Mouse (Mus musculus): ENCODE results near the gene Nudt8. TPM values are rescaled to one million over a fixed set of nuclear protein-coding genes. Genes with fewer than 3 reads are reported as not detected.

Nudt8 gene
- polyA plus RNA-seq, 1 experiment from 2014 or later, result 31.5 TPM

GRCm38 (mm10) chr19:4001752-4002151 is 1.4 kb downstream of the Nudt8 start:
- ATAC-seq (ENCODE audit: insufficient number of reproducible peaks, low FRiP score, low TSS enrichment, low read depth), result no peak
- H3K27ac ChIP-seq, result no peak overlapping the region
- no peaks in the 10 kb centered on the region for H3K27me3 ChIP-seq
- H3K9ac ChIP-seq, result no peak overlapping the region
- peaks cover 25% of the 10 kb centered on the region for H3K4me1 ChIP-seq
- peak overlapping the region; percentile 81; the same call in 1 of the 2 replicates for H3K4me2 ChIP-seq
- H3K4me3 ChIP-seq, result no peak overlapping the region
- peaks cover 24% of the 10 kb centered on the region for H3K36me3 ChIP-seq
- 79% methylated on average over 5 of the region's 5 CpGs for WGBS
- H3K9me3 ChIP-seq, result no peaks in the 10 kb centered on the region

- H3K4me2 ChIP-seq, result no peak within 1 kb of the TSS
- H3K9ac ChIP-seq, result no peak within 1 kb of the TSS; the same call in 1 of the 2 replicates
- no peaks in the 10 kb centered on the region for H3K27me3 ChIP-seq
- H3K4me1 ChIP-seq, result peaks cover 25% of the 10 kb centered on the region
- H3K9me3 ChIP-seq, result no peaks in the 10 kb centered on the region
- H3K4me3 ChIP-seq, result no peak within 1 kb of the TSS
- peaks cover 38% of the 10 kb centered on the region for H3K36me3 ChIP-seq
- ATAC-seq (ENCODE audit: insufficient number of reproducible peaks, low FRiP score, low TSS enrichment, low read depth), result no peak
- no peak within 1 kb of the TSS for H3K27ac ChIP-seq
- WGBS, result 65% methylated on average over 1 of the region's 1 CpGs
These were observed 2.7 kb downstream of the Nudt8 start, which contains the start of gene Doc2g for GRCm38 (mm10) chr19:4003112-4003511. TSS of gene Doc2g (plus strand) at chr19:4003313.

- no peak overlapping the region for H3K27ac ChIP-seq
- 69% methylated on average over 12 of the region's 12 CpGs for WGBS
- H3K36me3 ChIP-seq, result peaks cover 43% of the 10 kb centered on the region
- H3K9me3 ChIP-seq, result no peaks in the 10 kb centered on the region
- H3K4me2 ChIP-seq, result no peak overlapping the region
- ATAC-seq (ENCODE audit: insufficient number of reproducible peaks, low FRiP score, low TSS enrichment, low read depth), result no peak
- H3K27me3 ChIP-seq, result no peaks in the 10 kb centered on the region
- H3K9ac ChIP-seq, result no peak overlapping the region; the same call in 1 of the 2 replicates
- H3K4me3 ChIP-seq, result no peak overlapping the region
- peaks cover 25% of the 10 kb centered on the region for H3K4me1 ChIP-seq
These were observed 3.3 kb downstream of the Nudt8 start for GRCm38 (mm10) chr19:4003641-4004040.

GRCm38 (mm10) chr19:4004331-4004730 is 4.0 kb downstream of the Nudt8 start:
- Histone ChIP-seq H3K4me2 (no peak overlapping the region), H3K4me1 (peaks cover 20% of the 10 kb centered on the region), H3K9me3 (no peaks in the 10 kb centered on the region), H3K27me3 (no peaks in the 10 kb centered on the region), H3K4me3 (no peak overlapping the region), H3K36me3 (peaks cover 50% of the 10 kb centered on the region), H3K27ac (no peak overlapping the region), H3K9ac (no peak overlapping the region)
- no peak for ATAC-seq (ENCODE audit: insufficient number of reproducible peaks, low FRiP score, low TSS enrichment, low read depth)
- 85% methylated on average over 15 of the region's 15 CpGs for WGBS

GRCm38 (mm10) chr19:4005091-4005490 is 4.7 kb downstream of the Nudt8 start:
- H3K9me3 ChIP-seq, result no peaks in the 10 kb centered on the region
- H3K4me1 ChIP-seq, result peaks cover 14% of the 10 kb centered on the region
- H3K27ac ChIP-seq, result no peak overlapping the region
- peaks cover 57% of the 10 kb centered on the region for H3K36me3 ChIP-seq
- no peak overlapping the region for H3K4me2 ChIP-seq
- 85% methylated on average over 9 of the region's 9 CpGs for WGBS
- H3K27me3 ChIP-seq, result no peaks in the 10 kb centered on the region
- H3K9ac ChIP-seq, result no peak overlapping the region
- no peak for ATAC-seq (ENCODE audit: insufficient number of reproducible peaks, low FRiP score, low TSS enrichment, low read depth)
- H3K4me3 ChIP-seq, result no peak overlapping the region

GRCm38 (mm10) chr19:4005971-4006370 is 5.6 kb downstream of the Nudt8 start:
- no peak for ATAC-seq (ENCODE audit: insufficient number of reproducible peaks, low FRiP score, low TSS enrichment, low read depth)
- H3K9me3 ChIP-seq, result no peaks in the 10 kb centered on the region
- H3K4me1 ChIP-seq, result peaks cover 13% of the 10 kb centered on the region
- no peak overlapping the region for H3K4me2 ChIP-seq
- WGBS, result 94% methylated on average over 8 of the region's 8 CpGs
- peaks cover 64% of the 10 kb centered on the region for H3K36me3 ChIP-seq
- H3K4me3 ChIP-seq, result no peak overlapping the region
- H3K27me3 ChIP-seq, result no peaks in the 10 kb centered on the region
- no peak overlapping the region for H3K27ac ChIP-seq
- H3K9ac ChIP-seq, result no peak overlapping the region

- Histone ChIP-seq H3K27me3 (no peaks in the 10 kb centered on the region), H3K9me3 (no peaks in the 10 kb centered on the region), H3K27ac (no peak overlapping the region), H3K4me3 (no peak overlapping the region), H3K9ac (no peak overlapping the region), H3K4me1 (peaks cover 13% of the 10 kb centered on the region), H3K4me2 (no peak overlapping the region), H3K36me3 (peaks cover 48% of the 10 kb centered on the region)
- WGBS, result 93% methylated on average over 5 of the region's 5 CpGs
- no peak for ATAC-seq (ENCODE audit: insufficient number of reproducible peaks, low FRiP score, low TSS enrichment, low read depth)
These were observed 10.7 kb downstream of the Nudt8 start for GRCm38 (mm10) chr19:4011086-4011485.

GRCm38 (mm10) chr19:4012432-4013022 is 12.1 kb downstream of the Nudt8 start, which contains the start of gene Ndufv1:
TSS of gene Ndufv1 (minus strand) at chr19:4012806.
- no peaks in the 10 kb centered on the region for H3K9me3 ChIP-seq
- peak within 1 kb of the TSS; percentile 81 for H3K9ac ChIP-seq
- peak within 1 kb of the TSS; percentile 67 for H3K4me3 ChIP-seq
- H3K36me3 ChIP-seq, result peaks cover 34% of the 10 kb centered on the region
- peaks cover 13% of the 10 kb centered on the region for H3K4me1 ChIP-seq
- H3K27me3 ChIP-seq, result no peaks in the 10 kb centered on the region
- H3K27ac ChIP-seq, result peak within 1 kb of the TSS; percentile 77
- peak; percentile 98 for ATAC-seq (ENCODE audit: insufficient number of reproducible peaks, low FRiP score, low TSS enrichment, low read depth)
- peak within 1 kb of the TSS; percentile 58 for H3K4me2 ChIP-seq
- under 1% methylated on average over 45 of the region's 45 CpGs for WGBS

GRCm38 (mm10) chr19:4013066-4013465 is 12.7 kb downstream of the Nudt8 start:
- H3K27me3 ChIP-seq, result no peaks in the 10 kb centered on the region
- H3K9me3 ChIP-seq, result no peaks in the 10 kb centered on the region
- 19% methylated on average over 9 of the region's 9 CpGs for whole genome bisulfite sequencing
- H3K4me3 ChIP-seq, result peak overlapping the region; percentile 67
- H3K36me3 ChIP-seq, result peaks cover 29% of the 10 kb centered on the region
- H3K4me2 ChIP-seq, result peak overlapping the region; percentile 48
- H3K9ac ChIP-seq, result no peak overlapping the region
- ATAC-seq (ENCODE audit: insufficient number of reproducible peaks, low FRiP score, low TSS enrichment, low read depth), result no peak
- no peak overlapping the region for H3K27ac ChIP-seq
- H3K4me1 ChIP-seq, result peaks cover 13% of the 10 kb centered on the region

GRCm38 (mm10) chr19:4014802-4015201 is 14.4 kb downstream of the Nudt8 start:
- no peak for ATAC-seq (ENCODE audit: insufficient number of reproducible peaks, low FRiP score, low TSS enrichment, low read depth)
- H3K4me3 ChIP-seq, result no peak overlapping the region
- H3K27ac ChIP-seq, result no peak overlapping the region
- H3K27me3 ChIP-seq, result no peaks in the 10 kb centered on the region
- no peaks in the 10 kb centered on the region for H3K9me3 ChIP-seq
- H3K9ac ChIP-seq, result no peak overlapping the region
- H3K4me2 ChIP-seq, result no peak overlapping the region
- peaks cover 11% of the 10 kb centered on the region for H3K36me3 ChIP-seq
- peaks cover 19% of the 10 kb centered on the region for H3K4me1 ChIP-seq

GRCm38 (mm10) chr19:4015635-4016034 is 15.3 kb downstream of the Nudt8 start:
- no peak overlapping the region for H3K4me2 ChIP-seq
- no peak overlapping the region for H3K9ac ChIP-seq
- no peak for ATAC-seq (ENCODE audit: insufficient number of reproducible peaks, low FRiP score, low TSS enrichment, low read depth)
- 0 out of 2 replicates have a peak, but pooled peaks cover 4% of the 10 kb centered on the region for H3K36me3 ChIP-seq
- H3K4me3 ChIP-seq, result no peak overlapping the region
- H3K27ac ChIP-seq, result no peak overlapping the region
- no peaks in the 10 kb centered on the region for H3K9me3 ChIP-seq
- WGBS, result 55% methylated on average over 5 of the region's 5 CpGs
- H3K27me3 ChIP-seq, result no peaks in the 10 kb centered on the region
- peaks cover 20% of the 10 kb centered on the region for H3K4me1 ChIP-seq

GRCm38 (mm10) chr19:4017921-4018587 is 17.7 kb downstream of the Nudt8 start:
- Histone ChIP-seq H3K4me3 (no peak overlapping the region), H3K4me1 (peaks cover 7% of the 10 kb centered on the region), H3K36me3 (no peaks in the 10 kb centered on the region), H3K9me3 (no peaks in the 10 kb centered on the region), H3K9ac (no peak overlapping the region), H3K27me3 (no peaks in the 10 kb centered on the region), H3K4me2 (no peak overlapping the region), H3K27ac (no peak overlapping the region)
- no peak for ATAC-seq (ENCODE audit: insufficient number of reproducible peaks, low FRiP score, low TSS enrichment, low read depth)
- WGBS, result 49% methylated on average over 10 of the region's 10 CpGs

Data from limb, embryonic 15.5 days (tissue).